Mouse (Mus musculus) ES-E14 (cell line): ENCODE measurements around the gene Spata32. TPM values are rescaled to one million over a fixed set of nuclear protein-coding genes. Genes with fewer than 3 reads are reported as not detected.

Source experiments
- DNase-seq: peaks from one replicate; pipeline ENCODE4 v3.0.0-alpha.2; 2013; ENCODE audit warnings: low read depth, low spot score
- H3K27ac ChIP-seq: 2 replicates; pipeline ENCODE4 v1.5.1; 2012; ENCODE audit warnings: low read depth, mild to moderate bottlenecking, low read length, moderate library complexity, mixed read lengths; ENCODE audit not compliant: poor library complexity, insufficient read depth, severe bottlenecking
- H3K36me3 ChIP-seq: 2 replicates; pipeline ENCODE4 v1.6.1; 2012; ENCODE audit warnings: mild to moderate bottlenecking, low read length, moderate library complexity, mixed read lengths; ENCODE audit not compliant: control insufficient read depth, poor library complexity, insufficient read depth, severe bottlenecking
- H3K4me1 ChIP-seq, 2 experiments: fragments of 150-350 bp in 1 of 2; sonication (generic) in 1 of 2; 2 replicates each; pipeline ENCODE4 v1.6.1; 2012; ENCODE audit warnings: low read length in 2 of 2, mild to moderate bottlenecking in 1 of 2, mixed read lengths in 1 of 2; ENCODE audit not compliant: control insufficient read depth in 2 of 2, insufficient read depth in 2 of 2, poor library complexity in 1 of 2
- H3K4me3 ChIP-seq, 2 experiments: fragments of 150-350 bp in 1 of 2; sonication (generic) in 1 of 2; 2 replicates each; pipeline ENCODE4 v1.5.1; 2012; ENCODE audit warnings: low read length in 2 of 2, low read depth in 1 of 2, mild to moderate bottlenecking in 1 of 2, mixed read lengths in 1 of 2; ENCODE audit not compliant: insufficient read depth in 1 of 2, poor library complexity in 1 of 2, severe bottlenecking in 1 of 2
- H3K9ac ChIP-seq: 2 replicates; pipeline ENCODE4 v1.6.1; 2012; ENCODE audit warnings: low read depth, mild to moderate bottlenecking, low read length, mixed read lengths; ENCODE audit not compliant: poor library complexity, insufficient read depth, severe bottlenecking
- H3K9me3 ChIP-seq: fragments of 150-350 bp; sonication (generic); 2 replicates; pipeline ENCODE4 v1.6.1; 2012; ENCODE audit warnings: low read depth, mild to moderate bottlenecking, low read length; ENCODE audit not compliant: control insufficient read depth, insufficient read depth
- CHD2 ChIP-seq: IDR thresholded peaks from 2 replicates; pipeline ENCODE4 v1.6.1; 2014; ENCODE audit warnings: mild to moderate bottlenecking, low read depth, low read length, inconsistent platforms
- HCFC1 ChIP-seq: IDR thresholded peaks from 2 replicates; pipeline ENCODE4 v1.6.1; 2012; ENCODE audit warnings: low read length, inconsistent platforms, borderline replicate concordance; ENCODE audit not compliant: insufficient read depth
- MAFK ChIP-seq: IDR thresholded peaks from 2 replicates; pipeline ENCODE4 v1.6.1; 2014; ENCODE audit warnings: mild to moderate bottlenecking, low read depth, low read length, inconsistent platforms; ENCODE audit not compliant: insufficient read depth
- ZC3H11A ChIP-seq: IDR thresholded peaks from 2 replicates; pipeline ENCODE4 v1.6.1; 2012; ENCODE audit warnings: low read depth, mild to moderate bottlenecking, inconsistent platforms, low read length, borderline replicate concordance
- ZNF384 ChIP-seq: IDR thresholded peaks from 2 replicates; pipeline ENCODE4 v1.6.1; 2012; ENCODE audit warnings: low read depth, low read length, inconsistent platforms
- in situ Hi-C, 2 experiments: fragments of 600-800 bp; cut with MboI; formaldehyde crosslinking; loops; one replicate each; pipeline ENCODE4 v1.15.1; 2025; ENCODE audit warnings: low sequenced_read_pairs in 2 of 2, inconsistent platforms in 1 of 2; ENCODE audit not compliant: unreplicated experiment in 2 of 2
- total RNA-seq: library from RNA; depleted of rRNA; stranded (reverse); fragments of 300-350 nt; gene quantifications from 2 replicates; pipeline ENCODE4 v1.2.3, GENCODE M21; 2012

The Spata32 gene
- total RNA-seq, 1 experiment, result not detected

- Histone ChIP-seq H3K9ac (no peak overlapping the region), H3K4me3 (no peak overlapping the region), H3K9me3 (no peaks in the 10 kb centered on the region), H3K4me1 (peaks cover 2 to 9% of the 10 kb centered on the region in 2 experiments; a peak in 1 of 4 replicates), H3K27ac (no peak overlapping the region), H3K36me3 (no peaks in the 10 kb centered on the region)
- TF ChIP-seq CHD2 (no peak), HCFC1 (no peak), ZNF384 (no peak), ZC3H11A (no peak), MAFK (no peak)
- no peak for DNase-seq
- in situ Hi-C loops, result no loop called here
Observed at GRCm38 (mm10) chr11:103219259-103219658, 1.0 kb upstream of the Spata32 start.

DNA sequence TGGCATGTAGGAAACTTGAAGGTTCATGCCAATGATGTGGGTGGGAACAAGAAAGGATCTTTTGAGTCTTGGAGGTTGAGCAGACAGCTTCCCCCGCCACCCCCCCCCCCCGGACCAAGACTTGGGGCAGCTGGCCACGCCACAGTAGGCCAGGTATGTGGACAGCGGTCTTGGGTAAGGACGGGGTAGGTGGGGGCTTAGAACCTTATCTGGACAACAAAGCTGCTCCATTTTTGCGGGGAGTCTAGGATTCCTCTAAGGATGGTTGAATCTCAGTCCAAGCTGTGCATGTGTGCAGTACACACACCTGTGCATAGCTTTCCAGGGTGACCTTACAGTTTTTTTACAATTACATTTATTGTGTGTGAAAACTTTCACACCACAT lies 277 bp upstream of the Spata32 start:
- no peak for DNase-seq
- TF ChIP-seq CHD2 (no peak), HCFC1 (no peak), ZC3H11A (no peak), MAFK (no peak), ZNF384 (no peak)
- no peaks in the 10 kb centered on the region for H3K36me3 ChIP-seq
- in situ Hi-C loops, result no loop called here
- H3K4me3 ChIP-seq, result peak overlapping the region in 1 of 2 experiments; percentile 52; a peak in 2 of 4 replicates
- no peak overlapping the region for H3K9ac ChIP-seq
- peaks cover 0 to 5% of the 10 kb centered on the region in 2 experiments; a peak in 1 of 4 replicates for H3K4me1 ChIP-seq
- H3K9me3 ChIP-seq, result no peaks in the 10 kb centered on the region
- no peak overlapping the region for H3K27ac ChIP-seq

GRCm38 (mm10) chr11:103215355-103215754 lies 2.9 kb downstream of the Spata32 start:
- Histone ChIP-seq H3K27ac (no peak overlapping the region), H3K36me3 (no peaks in the 10 kb centered on the region), H3K9ac (no peak overlapping the region), H3K4me1 (peaks cover 0 to 4% of the 10 kb centered on the region in 2 experiments; a peak in 1 of 4 replicates), H3K4me3 (no peak overlapping the region), H3K9me3 (no peaks in the 10 kb centered on the region)
- no peak for TF ChIP-seq ZC3H11A
- no peak for TF ChIP-seq HCFC1
- TF ChIP-seq MAFK, result no peak
- TF ChIP-seq CHD2, result no peak
- TF ChIP-seq ZNF384, result no peak
- in situ Hi-C loops, result no loop called here
- DNase-seq, result no peak

- Histone ChIP-seq H3K4me1 (peaks cover 0 to 4% of the 10 kb centered on the region in 2 experiments; a peak in 1 of 4 replicates), H3K9ac (no peak overlapping the region), H3K27ac (no peak overlapping the region), H3K36me3 (no peaks in the 10 kb centered on the region), H3K4me3 (no peak overlapping the region), H3K9me3 (no peaks in the 10 kb centered on the region)
- TF ChIP-seq MAFK, result no peak
- no peak for TF ChIP-seq ZC3H11A
- no peak for TF ChIP-seq CHD2
- no peak for TF ChIP-seq ZNF384
- TF ChIP-seq HCFC1, result no peak
- DNase-seq, result no peak
- in situ Hi-C loops, result no loop called here
Observed at GRCm38 (mm10) chr11:103213712-103214111, 4.5 kb downstream of the Spata32 start.

GRCm38 (mm10) chr11:103210291-103210690 lies 7.9 kb downstream of the Spata32 start:
- in situ Hi-C loops, result no loop called here
- no peak overlapping the region for H3K4me3 ChIP-seq
- no peaks in the 10 kb centered on the region for H3K4me1 ChIP-seq
- TF ChIP-seq CHD2 (no peak), ZNF384 (no peak), ZC3H11A (no peak), HCFC1 (peak; percentile 47; the same call in 1 of the 2 replicates), MAFK (no peak)
- no peaks in the 10 kb centered on the region for H3K9me3 ChIP-seq
- H3K36me3 ChIP-seq, result no peaks in the 10 kb centered on the region
- DNase-seq, result no peak
- no peak overlapping the region for H3K9ac ChIP-seq
- H3K27ac ChIP-seq, result no peak overlapping the region
